Mouse (Mus musculus) heart, adult 10 weeks (tissue): Measurements from ENCODE around the gene Sgf29. TPM values are rescaled to one million over a fixed set of nuclear protein-coding genes. Genes with fewer than 3 reads are reported as not detected.

Experiments used
- polyA plus RNA-seq: library from polyadenylated mRNA; stranded (reverse); fragments of 350-450 nt; fragmentation: Illumina TruSeq; extraction: RNeasy Lipid Tissue Mini Kit (QIAGEN cat#74804); gene quantifications from one replicate; pipeline ENCODE4 v1.2.3, GENCODE M21; 2014; ENCODE audit warnings: low read depth, low replicate concordance

Gene Sgf29
- 17.1 TPM for polyA plus RNA-seq

DNA sequence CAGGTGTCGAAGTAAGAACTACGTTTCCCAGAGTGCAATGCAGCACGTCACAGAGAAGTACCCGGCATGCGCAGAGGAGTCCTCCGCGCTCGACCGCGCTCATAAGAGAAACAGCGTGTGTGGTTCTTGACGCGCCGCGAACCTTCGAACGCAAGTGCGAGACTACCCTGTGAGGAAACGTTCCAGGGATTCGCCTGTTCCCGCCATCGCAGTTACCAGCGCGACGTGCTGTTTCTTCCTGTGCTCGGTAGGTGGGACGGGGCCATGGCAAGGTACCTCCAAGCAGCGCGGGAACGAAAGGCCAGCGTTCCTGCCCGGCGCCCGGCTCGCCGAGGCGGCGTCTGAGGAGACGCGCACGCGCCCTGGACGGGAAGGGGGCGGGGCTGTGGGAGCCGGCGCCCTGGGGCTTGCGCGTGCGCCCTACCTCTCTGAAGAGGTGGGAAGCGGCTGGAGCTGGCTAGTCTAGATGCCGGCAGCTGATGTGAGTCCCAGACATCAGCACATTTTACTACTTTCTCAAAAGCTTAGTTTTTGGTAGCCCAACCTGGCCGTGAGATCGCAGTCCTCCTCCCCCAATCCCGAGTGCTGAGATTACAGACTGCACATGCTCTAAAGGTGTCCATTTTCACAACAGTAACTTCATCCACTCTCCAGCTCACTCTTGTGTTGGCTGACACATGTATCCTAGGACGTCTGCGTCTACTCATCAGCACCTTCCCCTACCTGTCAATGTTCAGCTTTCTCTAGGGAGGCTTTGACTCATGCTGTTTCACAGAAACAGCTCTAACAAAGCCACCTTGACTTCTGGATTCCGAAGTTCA, at the start of gene Sgf29:
Sgf29 (plus strand) TSS at position 79 of the 821 bp plus-strand sequence.

DNA sequence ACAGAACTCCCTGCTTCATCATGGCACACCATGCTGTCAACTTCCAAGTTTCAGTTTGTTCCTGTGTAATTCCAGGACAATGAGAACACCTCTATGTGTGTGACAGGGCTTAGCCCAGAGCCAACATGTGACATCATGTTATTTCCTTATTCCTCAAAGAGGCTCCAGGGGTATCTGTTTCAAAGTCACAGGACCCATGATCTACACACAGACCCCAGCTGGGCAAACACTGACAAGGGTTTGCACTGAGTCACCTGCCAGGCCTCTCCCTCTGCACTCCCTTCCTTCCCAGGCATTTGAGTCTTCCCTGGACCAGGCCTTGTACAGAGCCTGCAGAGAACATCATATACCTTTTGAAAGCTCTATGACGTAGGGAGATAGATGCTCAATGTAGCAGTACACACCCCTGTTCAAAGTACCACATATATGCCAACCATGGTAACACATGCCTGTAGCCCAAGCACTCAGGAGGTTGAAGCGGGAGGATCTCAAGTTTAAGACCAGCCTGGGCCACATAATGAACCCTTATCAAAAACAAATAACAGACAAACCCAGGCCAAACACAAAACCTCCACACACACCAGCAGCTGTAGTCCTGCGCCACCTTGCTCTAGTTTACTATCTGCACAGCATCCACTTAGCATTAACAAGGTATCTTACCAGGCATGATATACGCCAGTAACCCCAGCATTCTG, 18.1 kb upstream of the Sgf29 start, which contains the start of gene Nupr1:
Nupr1 (minus strand) TSS at position 38 of the 695 bp plus-strand sequence.

DNA sequence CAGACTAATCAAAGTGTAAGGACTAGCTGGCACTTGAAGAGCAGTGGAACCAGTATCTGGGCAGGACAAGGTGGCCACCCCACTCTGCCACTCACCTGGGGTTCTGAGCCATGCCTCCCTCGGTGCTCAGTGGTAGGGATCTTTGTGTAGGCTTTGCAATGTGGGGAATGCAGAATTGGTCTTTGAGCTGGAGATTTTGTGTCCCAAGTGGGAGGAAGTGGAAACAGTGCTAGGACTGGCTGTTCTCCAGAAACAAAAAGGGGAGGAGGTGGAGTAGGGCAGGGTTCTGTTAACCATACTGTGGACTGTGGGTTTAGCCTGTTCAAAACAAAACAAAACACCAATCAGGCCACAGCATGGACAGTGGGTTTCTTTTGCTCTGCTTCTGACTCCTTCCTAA, 27.1 kb downstream of the Sgf29 start, which contains the start of gene Sult1a1:
Sult1a1 (minus strand) TSS at position 226 of the 400 bp plus-strand sequence.

DNA sequence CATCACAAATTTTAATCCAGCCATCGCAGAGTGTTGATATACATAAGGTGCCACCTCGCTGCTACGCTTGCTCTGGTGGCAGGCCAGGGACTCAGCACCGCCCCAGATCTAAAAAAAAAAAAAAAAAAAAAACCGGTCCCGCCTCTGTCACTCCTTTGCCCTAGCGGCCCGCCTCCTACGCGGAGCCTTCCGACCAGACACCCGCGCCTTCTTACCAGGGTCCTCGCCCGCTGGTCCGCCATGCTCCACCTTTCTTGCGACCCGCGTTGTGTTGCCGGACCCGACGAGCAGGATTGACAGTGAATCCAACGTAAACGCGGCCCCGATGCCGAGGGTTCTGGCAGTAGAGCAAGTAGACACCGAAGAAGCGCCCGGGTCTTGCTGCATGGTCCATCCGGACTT, 46.1 kb downstream of the Sgf29 start, which contains the start of gene Bola2:
Bola2 (plus strand) TSS at position 192 of the 402 bp plus-strand sequence.

DNA sequence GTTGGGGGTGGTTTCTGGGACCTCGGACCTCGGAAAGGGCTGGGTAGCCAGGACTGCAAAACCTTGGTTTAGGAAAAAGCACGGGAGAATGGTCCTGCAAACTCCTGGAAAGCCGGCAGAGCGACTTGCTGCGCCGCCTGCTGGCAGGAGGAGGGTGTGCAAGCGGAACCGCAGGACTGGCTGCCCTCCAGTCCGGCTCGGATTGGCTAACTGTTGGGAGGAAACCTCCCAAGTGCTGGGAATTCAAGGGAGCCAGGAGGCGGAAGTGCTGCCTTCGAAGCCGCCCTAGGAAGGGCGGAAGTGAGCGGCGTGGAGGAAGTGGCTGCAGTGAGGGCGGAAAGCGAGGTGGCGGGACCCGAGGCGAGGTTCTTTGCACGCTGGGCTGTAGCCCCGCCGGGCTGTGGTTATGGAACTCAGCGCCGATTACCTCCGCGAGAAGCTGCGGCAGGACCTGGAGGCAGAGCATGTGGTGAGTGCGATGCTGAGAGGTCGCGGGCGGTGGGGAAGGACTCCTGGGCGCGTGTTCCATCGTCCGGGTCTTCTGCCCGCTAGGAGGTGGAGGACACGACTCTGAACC, 46.6 kb downstream of the Sgf29 start, which contains the start of gene Slx1b:
Slx1b (minus strand) TSS at position 154 of the 577 bp plus-strand sequence.

DNA sequence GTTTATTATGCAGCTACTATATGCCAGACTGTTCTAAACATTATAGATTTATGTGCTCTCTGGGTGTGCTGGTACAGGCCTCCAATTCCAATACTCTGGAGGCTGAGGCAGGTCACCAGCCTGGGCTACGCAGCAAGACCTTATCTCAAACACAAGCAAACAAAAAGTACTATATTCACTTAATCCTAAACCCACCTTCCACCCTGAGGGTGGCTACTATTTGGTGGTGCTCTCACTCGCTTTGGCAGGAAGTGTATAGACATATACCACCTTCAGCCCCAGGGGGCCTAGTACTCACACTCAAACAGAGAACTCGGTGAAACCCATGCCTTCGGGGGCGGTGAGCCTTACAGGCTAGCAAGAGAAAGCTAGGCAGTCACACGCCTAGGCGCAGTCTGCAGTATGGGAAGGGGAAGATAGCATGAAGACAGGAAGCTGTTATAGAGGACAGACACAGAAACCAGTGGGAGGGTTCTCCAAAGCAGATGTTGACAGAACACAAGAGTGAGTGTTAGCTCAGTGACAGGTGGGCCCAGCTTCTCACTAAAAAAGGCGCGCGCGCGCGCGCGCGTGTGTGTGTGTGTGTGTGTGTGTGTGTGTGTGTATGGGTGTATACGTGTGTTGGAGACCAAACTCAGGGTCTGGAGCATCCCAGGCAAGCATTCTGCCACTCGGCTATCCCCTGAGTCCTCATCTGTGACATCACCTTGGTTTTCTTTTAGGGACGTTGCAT, 58.5 kb downstream of the Sgf29 start, which contains the start of gene Coro1a:
Coro1a (minus strand) TSS at position 346 of the 733 bp plus-strand sequence.

Other genes starting within 250 kb of the Sgf29 start
- gene Cd19, start 234.4 kb upstream of the Sgf29 start, polyA plus RNA-seq: 0.92 TPM
- gene Rabep2, start 220.6 kb upstream of the Sgf29 start, polyA plus RNA-seq: 9.6 TPM
- 3.3 TPM for gene Atp2a1, start 186.2 kb upstream of the Sgf29 start, polyA plus RNA-seq
- 53.5 TPM for gene Sh2b1, start 173.9 kb upstream of the Sgf29 start, polyA plus RNA-seq
- 283 TPM for gene Tufm, start 161.9 kb upstream of the Sgf29 start, polyA plus RNA-seq
- 50.3 TPM for gene Atxn2l, start 145.9 kb upstream of the Sgf29 start, polyA plus RNA-seq
- gene Eif3c, start 82.9 kb upstream of the Sgf29 start, polyA plus RNA-seq: 108 TPM
- 0.60 TPM for gene Apobr, start 64.4 kb upstream of the Sgf29 start, polyA plus RNA-seq
- 10.3 TPM for gene Cln3, start 63.5 kb upstream of the Sgf29 start, polyA plus RNA-seq
- gene Il27, start 54.4 kb upstream of the Sgf29 start, polyA plus RNA-seq: not detected
- gene Nupr1, start 18.4 kb upstream of the Sgf29 start, polyA plus RNA-seq: 21.1 TPM
- gene Sult1a1, start 27.1 kb downstream of the Sgf29 start, polyA plus RNA-seq: 66.1 TPM
- 24.6 TPM for gene Bola2, start 46.1 kb downstream of the Sgf29 start, polyA plus RNA-seq
- gene Slx1b, start 46.5 kb downstream of the Sgf29 start, polyA plus RNA-seq: 4.7 TPM
- 8.3 TPM for gene Coro1a, start 58.5 kb downstream of the Sgf29 start, polyA plus RNA-seq
- gene Mapk3, start 110.3 kb downstream of the Sgf29 start, polyA plus RNA-seq: 60.7 TPM
- gene Gdpd3, start 117.0 kb downstream of the Sgf29 start, polyA plus RNA-seq: 3.2 TPM
- gene Ypel3, start 127.6 kb downstream of the Sgf29 start, polyA plus RNA-seq: 118 TPM
- gene Tbx6, start 132.2 kb downstream of the Sgf29 start, polyA plus RNA-seq: 1.6 TPM
- gene Ppp4c, start 143.2 kb downstream of the Sgf29 start, polyA plus RNA-seq: 43.4 TPM
- 7.6 TPM for gene Fam57b, start 148.4 kb downstream of the Sgf29 start, polyA plus RNA-seq
- not detected for gene 4930451I11Rik, start 182.3 kb downstream of the Sgf29 start, polyA plus RNA-seq
- not detected for gene Doc2a, start 198.1 kb downstream of the Sgf29 start, polyA plus RNA-seq
- gene Hirip3, start 212.7 kb downstream of the Sgf29 start, polyA plus RNA-seq: 22.7 TPM
- gene Ino80e, start 213.1 kb downstream of the Sgf29 start, polyA plus RNA-seq: 18.7 TPM
- 41.9 TPM for gene Taok2, start 235.4 kb downstream of the Sgf29 start, polyA plus RNA-seq